Comparison of ENCODE assay signal across 14 mouse cellular contexts in the genomic region with DNA sequence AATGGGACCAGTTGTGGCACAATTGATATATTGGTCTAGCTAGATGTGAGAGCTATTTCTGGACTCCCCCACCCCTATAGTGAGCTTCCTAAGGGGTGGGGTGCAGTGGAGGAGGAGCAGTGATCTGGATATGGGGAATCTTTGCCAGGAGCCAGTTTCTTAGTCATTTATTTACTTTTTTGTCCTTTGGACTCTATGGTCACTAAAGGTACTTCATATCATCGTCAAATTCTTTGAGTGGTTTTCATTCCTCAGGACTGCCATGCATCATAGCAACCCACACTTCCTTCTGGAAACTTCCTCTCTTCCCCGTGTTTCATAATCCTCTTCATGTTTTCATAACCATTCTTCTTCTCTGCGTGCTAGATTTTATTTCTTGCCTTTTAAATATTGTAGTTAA.
"Had no signal": no experiment of that assay in that cellular context is flagged by ENCODE, and none has a peak within 500 bp of the region (broad histone marks: within the 10 kb centered on the region; RNA-seq: fewer than 3 reads in every experiment).

No protein-coding gene starts in this region.

- H3K9ac ChIP-seq: limb, embryonic 12.5 days; liver, embryonic 13.5 days; liver, postnatal 0 days; lung, embryonic 15.5 days; midbrain, embryonic 13.5 days had no signal

- H3K4me2 ChIP-seq: limb, embryonic 12.5 days; liver, embryonic 13.5 days; lung, embryonic 15.5 days; midbrain, embryonic 13.5 days had no signal

- H3K27me3 ChIP-seq: limb, embryonic 12.5 days; liver, embryonic 13.5 days; lung, embryonic 15.5 days; midbrain, embryonic 13.5 days had no signal

- H3K9me3 ChIP-seq: limb, embryonic 12.5 days; liver, embryonic 13.5 days; lung, embryonic 15.5 days; midbrain, embryonic 13.5 days had no signal

- DNase-seq: kidney, postnatal 10 days; kidney, postnatal 4 days; liver; liver, embryonic 13.5 days; liver, postnatal 0 days; lung, postnatal 36 days; right cerebral cortex, postnatal 25 days; thymus, adult 18-20 months; thymus, postnatal 14 days had no signal

- H3K4me1 ChIP-seq: liver, embryonic 13.5 days; midbrain, embryonic 13.5 days had no signal

- H3K36me3 ChIP-seq: limb, embryonic 12.5 days; liver, embryonic 13.5 days; lung, embryonic 15.5 days; midbrain, embryonic 13.5 days had no signal

- ATAC-seq: hindbrain, embryonic 16.5 days; inflammation-experienced regulatory T-cells, adult 6 months; liver, postnatal 0 days; midbrain, embryonic 13.5 days had no signal

- H3K4me3 ChIP-seq: limb, embryonic 12.5 days; liver, embryonic 13.5 days; lung, embryonic 15.5 days; midbrain, embryonic 13.5 days had no signal

- H3K27ac ChIP-seq: limb, embryonic 12.5 days; liver, embryonic 13.5 days; lung, embryonic 15.5 days; midbrain, embryonic 13.5 days had no signal
